Mouse (Mus musculus) neural tube, embryonic 15.5 days (tissue): ENCODE measurements around the gene Plppr3. TPM values are rescaled to one million over a fixed set of nuclear protein-coding genes. Genes with fewer than 3 reads are reported as not detected.

Experiments
- ATAC-seq: fragments of 200-750 bp; cut with Nextera tagmentation; 2 replicates; pipeline ENCODE4 v1.8.0; 2017; ENCODE audit warnings: mild to moderate bottlenecking, moderate TSS enrichment, moderate library complexity; ENCODE audit not compliant: low FRiP score
- H3K27ac ChIP-seq: fragments of 300-500 bp; sonication (generic); replicated peaks from 2 replicates; pipeline ENCODE4 v1.5.1; 2015; ENCODE audit warnings: mild to moderate bottlenecking, inconsistent platforms
- H3K27me3 ChIP-seq: fragments of 300-500 bp; sonication (generic); replicated peaks from 2 replicates; pipeline ENCODE4 v1.6.1; 2015; ENCODE audit warnings: inconsistent platforms
- H3K36me3 ChIP-seq: fragments of 300-500 bp; sonication (generic); 2 replicates; pipeline ENCODE4 v1.6.1; 2015; ENCODE audit warnings: inconsistent platforms
- H3K4me1 ChIP-seq: fragments of 300-500 bp; sonication (generic); 2 replicates; pipeline ENCODE4 v1.6.1; 2015; ENCODE audit warnings: inconsistent platforms
- H3K4me2 ChIP-seq: fragments of 300-500 bp; sonication (generic); 2 replicates; pipeline ENCODE4 v1.6.1; 2015; ENCODE audit warnings: inconsistent platforms, mild to moderate bottlenecking, moderate library complexity
- H3K4me3 ChIP-seq: fragments of 300-500 bp; sonication (generic); replicated peaks from 2 replicates; pipeline ENCODE4 v1.5.1; 2015; ENCODE audit warnings: mild to moderate bottlenecking, inconsistent platforms
- H3K9ac ChIP-seq: fragments of 300-500 bp; sonication (generic); replicated peaks from 2 replicates; pipeline ENCODE4 v1.6.1; 2015; ENCODE audit warnings: mild to moderate bottlenecking, inconsistent platforms
- H3K9me3 ChIP-seq: fragments of 300-500 bp; sonication (generic); replicated peaks from 2 replicates; pipeline ENCODE4 v1.6.1; 2016; ENCODE audit warnings: inconsistent platforms
- WGBS: fragments of 180-500 bp; shearing (Covaris S2); methylation state at CpG from one replicate; pipeline ENCODE4 v1.1.7; 2015; ENCODE audit warnings: mixed read lengths; 5-methylcytosine and 5-hydroxymethylcytosine counted together
- polyA plus RNA-seq: library from polyadenylated mRNA; unstranded; fragments of >200 nt; fragmentation: Nextera tagmentation; extraction: Ambion mirVana; gene quantifications from 2 replicates; pipeline ENCODE4 v1.2.1, GENCODE M21; 2015

Plppr3 gene
- polyA plus RNA-seq, 1 experiment from 2014 or later, result 385 TPM

DNA sequence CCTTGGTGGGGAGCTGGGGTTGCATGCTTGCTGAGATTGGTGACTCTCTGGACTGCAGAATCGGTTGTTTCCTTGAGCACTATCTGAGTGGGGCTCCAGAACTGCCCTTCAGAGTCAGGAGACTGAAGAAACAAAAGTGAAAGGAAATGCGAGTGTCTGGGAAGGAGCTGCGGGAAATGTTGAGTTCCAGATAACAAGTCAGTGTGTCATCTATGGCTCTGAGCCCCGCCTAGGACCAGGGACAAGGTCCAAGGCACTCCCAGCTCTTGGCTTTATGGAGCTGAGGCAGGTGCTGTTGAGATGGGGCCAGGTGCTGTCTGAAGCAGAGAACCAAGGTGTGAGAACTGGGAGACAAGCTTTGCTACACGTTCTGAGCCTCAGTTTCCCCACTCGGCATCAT lies 50.0 kb downstream of the Plppr3 start:
- no peaks in the 10 kb centered on the region for H3K27me3 ChIP-seq
- H3K9me3 ChIP-seq, result no peaks in the 10 kb centered on the region
- H3K4me3 ChIP-seq, result no peak overlapping the region
- 75% methylated on average over 6 of the region's 6 CpGs for WGBS
- no peak overlapping the region for H3K4me2 ChIP-seq
- peaks cover 22% of the 10 kb centered on the region for H3K36me3 ChIP-seq
- no peak overlapping the region for H3K27ac ChIP-seq
- H3K9ac ChIP-seq, result no peak overlapping the region
- peaks cover 10% of the 10 kb centered on the region; the same call in 1 of the 2 replicates for H3K4me1 ChIP-seq
- no peak for ATAC-seq

DNA sequence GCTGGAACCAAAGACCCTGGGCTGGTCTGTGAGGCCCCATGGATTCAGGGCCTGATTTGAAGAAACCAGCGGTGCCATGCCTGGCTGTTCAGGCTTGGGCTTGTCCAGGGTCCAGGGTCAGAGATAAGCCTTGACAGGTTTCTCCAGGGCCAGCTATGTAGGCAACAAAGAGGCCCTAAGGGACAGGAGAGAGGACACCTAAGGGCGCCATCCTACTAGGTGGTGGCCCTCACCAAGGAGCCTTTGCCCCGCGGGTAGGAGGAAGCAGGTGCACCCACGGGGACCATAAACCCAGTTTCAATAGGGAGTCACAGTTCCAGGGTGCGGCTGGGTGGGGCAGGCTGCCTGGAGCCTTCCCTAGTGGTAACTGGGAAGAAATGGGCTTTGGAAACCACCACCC lies 51.4 kb downstream of the Plppr3 start:
- Histone ChIP-seq H3K36me3 (peaks cover 35% of the 10 kb centered on the region), H3K9me3 (no peaks in the 10 kb centered on the region), H3K27me3 (no peaks in the 10 kb centered on the region), H3K4me2 (0 out of 2 replicates have a peak overlapping the region, but pooled peaks have one; percentile 5), H3K9ac (no peak overlapping the region), H3K27ac (no peak overlapping the region), H3K4me3 (no peak overlapping the region), H3K4me1 (peaks cover 10% of the 10 kb centered on the region; the same call in 1 of the 2 replicates)
- 63% methylated on average over 6 of the region's 6 CpGs for WGBS
- ATAC-seq, result no peak

- Histone ChIP-seq H3K27ac (no peak overlapping the region), H3K4me2 (peak overlapping the region; percentile 5; the same call in 1 of the 2 replicates), H3K9ac (no peak overlapping the region), H3K36me3 (peaks cover 35% of the 10 kb centered on the region), H3K4me1 (peaks cover 10% of the 10 kb centered on the region; the same call in 1 of the 2 replicates), H3K27me3 (no peaks in the 10 kb centered on the region), H3K4me3 (no peak overlapping the region), H3K9me3 (no peaks in the 10 kb centered on the region)
- no peak for ATAC-seq
- 41% methylated on average over 16 of the region's 17 CpGs for WGBS
Measured at GRCm38 (mm10) chr10:79822372-79822771, 52.1 kb downstream of the Plppr3 start.

DNA sequence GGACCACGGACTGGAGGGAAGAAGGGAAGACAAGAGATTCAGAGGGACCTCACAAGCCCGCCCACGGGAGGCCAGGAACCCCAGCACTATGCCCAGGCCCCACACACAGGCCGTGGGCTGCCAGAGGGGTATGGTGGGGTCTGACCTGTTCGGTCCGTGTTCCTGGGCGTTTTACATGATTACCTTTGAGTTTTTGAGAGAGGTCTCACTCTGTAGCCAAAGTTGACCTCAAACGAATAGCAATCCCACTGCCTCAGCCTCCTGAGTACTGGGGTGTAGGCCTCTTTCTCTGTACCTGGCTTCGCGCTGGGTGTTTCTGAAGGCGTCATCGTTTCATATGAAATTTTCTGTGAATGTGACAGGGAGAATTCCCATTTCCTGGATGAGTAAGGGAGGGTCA lies 52.7 kb downstream of the Plppr3 start:
- Histone ChIP-seq H3K9ac (no peak overlapping the region), H3K4me1 (peaks cover 10% of the 10 kb centered on the region; the same call in 1 of the 2 replicates), H3K27me3 (no peaks in the 10 kb centered on the region), H3K4me2 (no peak overlapping the region; the same call in 1 of the 2 replicates), H3K27ac (no peak overlapping the region), H3K36me3 (peaks cover 39% of the 10 kb centered on the region), H3K9me3 (no peaks in the 10 kb centered on the region), H3K4me3 (no peak overlapping the region)
- WGBS, result 91% methylated on average over 12 of the region's 12 CpGs
- ATAC-seq, result no peak

DNA sequence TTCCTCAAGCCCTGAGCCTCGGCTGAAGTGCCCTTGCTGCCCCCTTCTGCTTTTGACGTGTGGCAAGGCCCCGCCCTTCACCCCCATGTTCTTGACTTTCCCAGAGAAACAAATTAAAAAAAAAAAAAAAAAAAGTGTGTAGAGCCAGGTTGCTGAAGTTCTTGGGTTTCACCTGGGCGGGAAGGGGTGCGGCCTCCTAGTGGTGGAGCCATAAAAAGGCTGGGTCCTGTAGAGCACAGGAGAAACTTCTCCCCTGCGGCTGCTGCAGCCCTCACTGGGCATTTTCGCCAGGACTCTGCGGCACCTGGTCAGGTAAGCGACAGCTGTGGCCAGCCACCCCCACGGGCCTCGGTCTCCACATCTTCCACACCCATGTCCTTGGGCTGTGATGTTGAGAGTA lies 53.7 kb downstream of the Plppr3 start, which contains the start of gene Misp:
Misp (plus strand) TSS at position 208 of the 400 bp plus-strand sequence.
- Histone ChIP-seq H3K9ac (no peak within 1 kb of the TSS), H3K4me2 (no peak within 1 kb of the TSS), H3K27ac (no peak within 1 kb of the TSS), H3K4me3 (no peak within 1 kb of the TSS), H3K4me1 (peaks cover 10% of the 10 kb centered on the region; the same call in 1 of the 2 replicates), H3K9me3 (no peaks in the 10 kb centered on the region), H3K27me3 (no peaks in the 10 kb centered on the region), H3K36me3 (peaks cover 49% of the 10 kb centered on the region)
- 75% methylated on average over 11 of the region's 11 CpGs for WGBS
- ATAC-seq, result no peak

GRCm38 (mm10) chr10:79820277-79820676 lies 54.2 kb downstream of the Plppr3 start:
- no peaks in the 10 kb centered on the region for H3K9me3 ChIP-seq
- H3K4me3 ChIP-seq, result no peak overlapping the region
- no peaks in the 10 kb centered on the region for H3K27me3 ChIP-seq
- no peak overlapping the region for H3K4me2 ChIP-seq
- no peak overlapping the region for H3K9ac ChIP-seq
- H3K27ac ChIP-seq, result no peak overlapping the region
- peaks cover 10% of the 10 kb centered on the region; the same call in 1 of the 2 replicates for H3K4me1 ChIP-seq
- 91% methylated on average over 8 of the region's 8 CpGs for WGBS
- ATAC-seq, result no peak
- peaks cover 54% of the 10 kb centered on the region for H3K36me3 ChIP-seq

DNA sequence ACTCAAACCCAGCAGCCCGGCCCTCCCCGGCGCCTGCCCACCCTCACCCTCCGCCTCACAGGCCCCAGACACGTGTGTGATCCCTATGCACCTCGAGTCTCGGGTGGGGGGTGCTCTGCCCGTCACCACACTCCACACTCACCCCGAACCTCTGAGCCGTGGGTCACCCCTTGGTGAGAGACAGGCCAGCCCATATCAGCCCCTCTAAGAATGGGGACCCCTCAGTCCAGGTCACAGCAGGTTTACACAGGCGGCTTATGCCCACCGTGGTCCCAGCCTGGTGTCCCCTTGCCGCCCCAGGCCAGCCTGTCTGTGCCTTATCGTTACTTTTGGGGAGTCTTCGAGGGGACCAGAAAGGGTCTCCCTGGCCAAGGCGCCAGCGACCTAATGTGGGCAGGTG lies 54.8 kb downstream of the Plppr3 start:
- no peak overlapping the region for H3K4me2 ChIP-seq
- H3K27me3 ChIP-seq, result no peaks in the 10 kb centered on the region
- H3K4me3 ChIP-seq, result no peak overlapping the region
- peaks cover 10% of the 10 kb centered on the region; the same call in 1 of the 2 replicates for H3K4me1 ChIP-seq
- 94% methylated on average over 17 of the region's 17 CpGs for WGBS
- no peak overlapping the region for H3K9ac ChIP-seq
- H3K9me3 ChIP-seq, result no peaks in the 10 kb centered on the region
- H3K36me3 ChIP-seq, result peaks cover 60% of the 10 kb centered on the region
- H3K27ac ChIP-seq, result no peak overlapping the region
- ATAC-seq, result no peak

DNA sequence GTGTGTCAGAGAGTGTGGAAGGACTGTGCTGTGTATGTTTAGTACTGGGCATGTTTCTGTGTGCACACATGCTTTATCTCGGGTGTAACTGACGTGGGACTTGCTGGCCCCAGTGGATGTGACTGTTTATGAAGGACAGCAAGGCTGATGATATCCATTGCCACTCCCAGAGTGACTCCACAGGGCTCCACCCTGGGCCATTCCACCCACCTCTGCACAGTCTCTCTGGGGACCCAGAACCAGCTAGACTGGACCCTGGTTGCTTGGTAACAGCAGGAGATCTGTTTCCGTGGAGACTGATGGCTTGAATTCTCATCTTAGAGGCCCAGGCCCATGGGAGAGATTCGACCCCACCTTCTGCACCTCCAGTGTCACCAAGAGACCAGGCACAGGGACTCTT lies 56.2 kb downstream of the Plppr3 start:
- WGBS, result 72% methylated on average over 4 of the region's 4 CpGs

GRCm38 (mm10) chr10:79817111-79817510 lies 57.3 kb downstream of the Plppr3 start:
- 78% methylated on average over 2 of the region's 2 CpGs for WGBS
- H3K36me3 ChIP-seq, result peaks cover 68% of the 10 kb centered on the region

More for the DNA sequence above, 56.2 kb downstream of the Plppr3 start:
- Histone ChIP-seq H3K9ac (no peak overlapping the region), H3K36me3 (peaks cover 64% of the 10 kb centered on the region), H3K4me3 (no peak overlapping the region), H3K9me3 (no peaks in the 10 kb centered on the region), H3K27ac (no peak overlapping the region), H3K4me2 (no peak overlapping the region), H3K4me1 (peaks cover 10% of the 10 kb centered on the region; the same call in 1 of the 2 replicates), H3K27me3 (no peaks in the 10 kb centered on the region)
- no peak for ATAC-seq

GRCm38 (mm10) chr10:79815671-79816494 lies 58.6 kb downstream of the Plppr3 start:
- ATAC-seq, result no peak
- WGBS, result 92% methylated on average over 12 of the region's 12 CpGs
- Histone ChIP-seq H3K9me3 (no peaks in the 10 kb centered on the region), H3K9ac (no peak overlapping the region), H3K4me2 (no peak overlapping the region), H3K27ac (no peak overlapping the region), H3K36me3 (peaks cover 70% of the 10 kb centered on the region), H3K27me3 (no peaks in the 10 kb centered on the region), H3K4me3 (no peak overlapping the region), H3K4me1 (no peaks in the 10 kb centered on the region)

More at GRCm38 (mm10) chr10:79817111-79817510, 57.3 kb downstream of the Plppr3 start:
- Histone ChIP-seq H3K4me2 (no peak overlapping the region), H3K4me1 (no peaks in the 10 kb centered on the region), H3K27me3 (no peaks in the 10 kb centered on the region), H3K27ac (no peak overlapping the region), H3K9ac (no peak overlapping the region), H3K4me3 (no peak overlapping the region), H3K9me3 (no peaks in the 10 kb centered on the region)
- no peak for ATAC-seq

- H3K27me3 ChIP-seq, result no peaks in the 10 kb centered on the region
- H3K4me2 ChIP-seq, result no peak overlapping the region
- H3K4me1 ChIP-seq, result no peaks in the 10 kb centered on the region
- H3K9ac ChIP-seq, result no peak overlapping the region
- no peaks in the 10 kb centered on the region for H3K9me3 ChIP-seq
- no peak overlapping the region for H3K4me3 ChIP-seq
- H3K36me3 ChIP-seq, result peaks cover 66% of the 10 kb centered on the region
- WGBS, result 80% methylated on average over 5 of the region's 5 CpGs
- ATAC-seq, result no peak
- no peak overlapping the region for H3K27ac ChIP-seq
Measured at GRCm38 (mm10) chr10:79814271-79814842, 60.1 kb downstream of the Plppr3 start.
